ENCODE assay signal across 28 mouse cellular contexts in the genomic region with DNA sequence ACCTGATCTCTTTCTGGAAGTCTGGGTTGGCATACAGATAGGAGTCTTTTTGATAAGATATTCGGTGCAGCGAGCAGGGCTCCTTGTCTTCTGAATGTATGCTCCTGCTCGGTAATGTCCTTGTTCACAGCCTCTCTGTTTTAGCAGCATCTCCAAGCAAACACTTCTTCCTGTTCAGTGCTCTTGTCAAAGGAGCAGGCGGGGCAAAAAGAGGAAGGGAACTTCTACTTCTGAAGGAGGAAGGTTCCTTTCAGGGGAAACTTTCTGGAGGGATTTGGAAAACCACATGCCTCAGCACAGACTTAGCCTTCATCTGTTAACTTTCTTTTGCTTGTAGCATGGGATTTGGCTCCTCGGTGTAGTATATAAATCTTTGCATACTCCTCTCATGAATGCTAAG. TPM values are rescaled to one million over a fixed set of nuclear protein-coding genes. Genes with fewer than 3 reads are reported as not detected.
DNase-seq lines count a peak whose midpoint lies in the region; ATAC-seq and TF ChIP-seq lines count a peak whose summit lies in the region.
"Had no signal": no experiment of that assay in that cellular context is flagged by ENCODE, and none has a peak within 500 bp of the region (broad histone marks: within the 10 kb centered on the region; RNA-seq: fewer than 3 reads in every experiment).

A gene (minus strand): TSS at position 177 of the 400 bp plus-strand sequence.

- H3K4me3 ChIP-seq in liver, embryonic 16.5 days (ENCODE audit: low read depth, low read length) = peak within 1 kb of the TSS; percentile 29
- H3K4me3 ChIP-seq in bone marrow macrophage, adult 2 months (ENCODE audit: insufficient read depth, low read length) = peak within 1 kb of the TSS; percentile 51
- H3K4me3 ChIP-seq: embryonic facial prominence, embryonic 12.5 days; heart, adult 2 months; hindbrain, embryonic 13.5 days; limb, embryonic 13.5 days; neural tube, embryonic 15.5 days; stomach, embryonic 15.5 days had no signal

- no peak for DNase-seq in liver
- no peak for DNase-seq in yolk sac, embryonic 10.5 days (ENCODE audit: low spot score)
- DNase-seq in cerebellum, postnatal 14 days = no peak
- no peak for DNase-seq in embryo, embryonic 9.5 days (ENCODE audit: extremely low spot score)
- DNase-seq: adrenal gland, adult 8-10 months; cerebellum, adult 11-12 months; cerebellum, postnatal 25 days; gastrocnemius, postnatal 25 days; heart, postnatal 14 days; kidney, postnatal 25 days; lung, postnatal 36 days; midbrain, embryonic 14.5 days; right cerebral cortex, postnatal 25 days had no signal

- H3K27ac ChIP-seq in liver, embryonic 16.5 days (ENCODE audit: low read length) = no peak within 1 kb of the TSS
- H3K27ac ChIP-seq in bone marrow macrophage, adult 2 months (ENCODE audit: insufficient read depth, low read depth, low read length) = peak within 1 kb of the TSS; percentile 70
- H3K27ac ChIP-seq: embryonic facial prominence, embryonic 12.5 days; heart, adult 2 months; hindbrain, embryonic 13.5 days; limb, embryonic 13.5 days; liver, embryonic 14.5 days; neural tube, embryonic 15.5 days; stomach, embryonic 15.5 days had no signal

- no peaks in the 10 kb centered on the region for H3K4me1 ChIP-seq in liver, embryonic 16.5 days (ENCODE audit: control insufficient read depth, low read depth, low read length)
- peaks cover 20% of the 10 kb centered on the region for H3K4me1 ChIP-seq in bone marrow macrophage, adult 2 months (ENCODE audit: control insufficient read depth, insufficient read depth, low read length)
- H3K4me1 ChIP-seq: embryonic facial prominence, embryonic 12.5 days; hindbrain, embryonic 13.5 days; limb, embryonic 13.5 days; neural tube, embryonic 15.5 days; stomach, embryonic 15.5 days had no signal

- H3K27me3 ChIP-seq in liver, embryonic 16.5 days (ENCODE audit: control insufficient read depth, insufficient read depth, low read depth, low read length) = no peaks in the 10 kb centered on the region
- H3K27me3 ChIP-seq: CH12.LX; embryonic facial prominence, embryonic 12.5 days; hindbrain, embryonic 13.5 days; limb, embryonic 13.5 days; neural tube, embryonic 15.5 days; stomach, embryonic 15.5 days had no signal

- no peaks in the 10 kb centered on the region for H3K36me3 ChIP-seq in liver, embryonic 16.5 days (ENCODE audit: control insufficient read depth, insufficient read depth)
- H3K36me3 ChIP-seq: embryonic facial prominence, embryonic 12.5 days; hindbrain, embryonic 13.5 days; limb, embryonic 13.5 days; neural tube, embryonic 15.5 days; stomach, embryonic 15.5 days had no signal

- no peak for TF ChIP-seq POLR2A in bone marrow macrophage, adult 2 months (IDR thresholded peaks at IDR 0.05; ENCODE audit: borderline replicate concordance, low read depth, low read length)

- H3K9ac ChIP-seq in liver, embryonic 16.5 days (ENCODE audit: low read depth, low read length) = no peak within 1 kb of the TSS
- H3K9ac ChIP-seq: embryonic facial prominence, embryonic 12.5 days; hindbrain, embryonic 13.5 days; limb, embryonic 13.5 days; liver, embryonic 14.5 days; neural tube, embryonic 15.5 days; stomach, embryonic 15.5 days had no signal

- no peak within 1 kb of the TSS for H3K4me2 ChIP-seq in liver, embryonic 16.5 days (ENCODE audit: low read depth, low read length)
- H3K4me2 ChIP-seq: embryonic facial prominence, embryonic 12.5 days; hindbrain, embryonic 13.5 days; limb, embryonic 13.5 days; neural tube, embryonic 15.5 days; stomach, embryonic 15.5 days had no signal

- no peak for ATAC-seq in liver, embryonic 16.5 days (ENCODE audit: low read depth)
- ATAC-seq in erythroid progenitor cell, adult 5-6 weeks (replicated peaks; ENCODE audit: low FRiP score, poor library complexity, severe bottlenecking) = no peak
- peak; percentile 60 for ATAC-seq in megakaryocyte progenitor cell, adult 5-6 weeks (replicated peaks; ENCODE audit: poor library complexity)
- ATAC-seq: intestine, postnatal 0 days had no signal

- TF ChIP-seq CTCF in bone marrow macrophage, adult 2 months (IDR thresholded peaks at IDR 0.05; ENCODE audit: low read depth, low read length) = no peak

- no peaks in the 10 kb centered on the region for H3K9me3 ChIP-seq in liver, embryonic 16.5 days (replicated peaks; ENCODE audit: control insufficient read depth, low read length)
- H3K9me3 ChIP-seq: embryonic facial prominence, embryonic 12.5 days; hindbrain, embryonic 13.5 days; limb, embryonic 13.5 days; neural tube, embryonic 15.5 days; stomach, embryonic 15.5 days had no signal

- WGBS in liver, embryonic 16.5 days (ENCODE audit: insufficient replicate concordance) = 24% methylated on average over 5 of the region's 5 CpGs

RNA-seq across cellular contexts. Expression of the gene that starts here (rescaled TPM):
- polyA plus RNA-seq in liver, embryonic 16.5 days (2015; fragmentation: Nextera tagmentation; extraction: Ambion mirVana) = 9.7 and 10.1 TPM in 2 replicates
- polyA plus RNA-seq in bone marrow macrophage, adult 2 months (2012; ENCODE audit: insufficient read depth, insufficient read length, missing spikeins) = 49.9 and 57.2 TPM in 2 replicates
- 36.5 and 41.8 TPM in 2 replicates for total RNA-seq in erythroid progenitor cell, adult 5-6 weeks (2015; ENCODE audit: low replicate concordance)
- total RNA-seq in erythroid progenitor cell, adult 5-6 weeks (2017; ENCODE audit: low replicate concordance) = 11.0 and 14.8 TPM in 2 replicates
- total RNA-seq in megakaryocyte progenitor cell, adult 5-6 weeks (2015) = 90.9 and 108 TPM in 2 replicates
- 113 and 138 TPM in 2 replicates for total RNA-seq in megakaryocyte progenitor cell, adult 5-6 weeks (2017)
- total RNA-seq: ES-E14 had no signal
- polyA plus RNA-seq: C2C12 had no signal
